Mouse (Mus musculus): ENCODE results near the gene Olfr706. TPM values are rescaled to one million over a fixed set of nuclear protein-coding genes. Genes with fewer than 3 reads are reported as not detected.

Olfr706 gene
- polyA plus RNA-seq, 1 experiment from 2014 or later = not detected

Other genes with a start within 250 kb of the Olfr706 start
- gene Olfr693, start 207.6 kb downstream of the Olfr706 start, polyA plus RNA-seq (2014; fragmentation: Nextera tagmentation; extraction: Ambion mirVana) = not detected in 2 replicates
- not detected in 2 replicates for gene Olfr694, start 196.3 kb downstream of the Olfr706 start, polyA plus RNA-seq (2014; fragmentation: Nextera tagmentation; extraction: Ambion mirVana)
- not detected in 2 replicates for gene Olfr695, start 171.8 kb downstream of the Olfr706 start, polyA plus RNA-seq (2014; fragmentation: Nextera tagmentation; extraction: Ambion mirVana)
- gene Olfr697, start 145.7 kb downstream of the Olfr706 start, polyA plus RNA-seq (2014; fragmentation: Nextera tagmentation; extraction: Ambion mirVana) = not detected in 2 replicates
- not detected in 2 replicates for gene Olfr698, start 132.8 kb downstream of the Olfr706 start, polyA plus RNA-seq (2014; fragmentation: Nextera tagmentation; extraction: Ambion mirVana)
- not detected in 2 replicates for gene Olfr699, start 95.0 kb downstream of the Olfr706 start, polyA plus RNA-seq (2014; fragmentation: Nextera tagmentation; extraction: Ambion mirVana)
- not detected in 2 replicates for gene Olfr700, start 79.3 kb downstream of the Olfr706 start, polyA plus RNA-seq (2014; fragmentation: Nextera tagmentation; extraction: Ambion mirVana)
- gene Olfr701, start 74.0 kb downstream of the Olfr706 start, polyA plus RNA-seq (2014; fragmentation: Nextera tagmentation; extraction: Ambion mirVana) = not detected in 2 replicates
- gene Olfr702, start 54.3 kb downstream of the Olfr706 start, polyA plus RNA-seq (2014; fragmentation: Nextera tagmentation; extraction: Ambion mirVana) = not detected in 2 replicates
- not detected in 2 replicates for gene Olfr703, start 44.8 kb downstream of the Olfr706 start, polyA plus RNA-seq (2014; fragmentation: Nextera tagmentation; extraction: Ambion mirVana)
- gene Olfr704, start 25.0 kb downstream of the Olfr706 start, polyA plus RNA-seq (2014; fragmentation: Nextera tagmentation; extraction: Ambion mirVana) = not detected in 2 replicates
- not detected in 2 replicates for gene Olfr705, start 11.3 kb downstream of the Olfr706 start, polyA plus RNA-seq (2014; fragmentation: Nextera tagmentation; extraction: Ambion mirVana)
- gene Olfr707, start 13.1 kb upstream of the Olfr706 start, polyA plus RNA-seq (2014; fragmentation: Nextera tagmentation; extraction: Ambion mirVana) = not detected in 2 replicates
- gene Olfr1532-ps1, start 19.8 kb upstream of the Olfr706 start, polyA plus RNA-seq (2014; fragmentation: Nextera tagmentation; extraction: Ambion mirVana) = not detected in 2 replicates
- gene Olfr709-ps1, start 44.1 kb upstream of the Olfr706 start, polyA plus RNA-seq (2014; fragmentation: Nextera tagmentation; extraction: Ambion mirVana) = not detected in 2 replicates
- not detected in 2 replicates for gene Olfr710, start 60.1 kb upstream of the Olfr706 start, polyA plus RNA-seq (2014; fragmentation: Nextera tagmentation; extraction: Ambion mirVana)
- gene Olfr6, start 75.8 kb upstream of the Olfr706 start, polyA plus RNA-seq (2014; fragmentation: Nextera tagmentation; extraction: Ambion mirVana) = not detected in 2 replicates
- gene Olfr711, start 87.3 kb upstream of the Olfr706 start, polyA plus RNA-seq (2014; fragmentation: Nextera tagmentation; extraction: Ambion mirVana) = not detected in 2 replicates
- gene Olfr2, start 117.9 kb upstream of the Olfr706 start, polyA plus RNA-seq (2014; fragmentation: Nextera tagmentation; extraction: Ambion mirVana) = not detected in 2 replicates
- gene Olfr713, start 143.0 kb upstream of the Olfr706 start, polyA plus RNA-seq (2014; fragmentation: Nextera tagmentation; extraction: Ambion mirVana) = not detected in 2 replicates
- gene Olfr714, start 182.8 kb upstream of the Olfr706 start, polyA plus RNA-seq (2014; fragmentation: Nextera tagmentation; extraction: Ambion mirVana) = not detected in 2 replicates
- gene Olfr17, start 205.1 kb upstream of the Olfr706 start, polyA plus RNA-seq (2014; fragmentation: Nextera tagmentation; extraction: Ambion mirVana) = not detected in 2 replicates
- not detected in 2 replicates for gene Olfr715b, start 222.2 kb upstream of the Olfr706 start, polyA plus RNA-seq (2014; fragmentation: Nextera tagmentation; extraction: Ambion mirVana)
- gene Olfr715, start 242.9 kb upstream of the Olfr706 start, polyA plus RNA-seq (2014; fragmentation: Nextera tagmentation; extraction: Ambion mirVana) = not detected in 2 replicates